ENCODE assay signal across 9 mouse cellular contexts in genomic region chr3:116661870-116662414, GRCm38 (mm10). TPM values are rescaled to one million over a fixed set of nuclear protein-coding genes. Genes with fewer than 3 reads are reported as not detected.
DNase-seq lines count a peak whose midpoint lies in the region; ATAC-seq and TF ChIP-seq lines count a peak whose summit lies in the region.
"Had no signal": no experiment of that assay in that cellular context is flagged by ENCODE, and none has a peak within 500 bp of the region (broad histone marks: within the 10 kb centered on the region; RNA-seq: fewer than 3 reads in every experiment).

No protein-coding gene starts in this region.

- intact Hi-C loops in heart, postnatal 14 days (cut with DNase I): loop anchor here (1.0 to 10.0 kb wide), 3 partner anchors 50 to 157 kb away; partner anchors contain the start of genes Rtca, Sass6 and Slc35a3

- peaks cover 53% of the 10 kb centered on the region for H3K4me1 ChIP-seq in heart, embryonic 13.5 days
- H3K4me1 ChIP-seq in ES-Bruce4 (ENCODE audit: control insufficient read depth, insufficient read depth, low read length): peaks cover 2% of the 10 kb centered on the region
- H3K4me1 ChIP-seq in embryonic facial prominence, embryonic 11.5 days (ENCODE audit: control insufficient read depth, insufficient read depth, low read length): no peaks in the 10 kb centered on the region
- H3K4me1 ChIP-seq in hindbrain, embryonic 11.5 days (replicated peaks; ENCODE audit: control insufficient read depth, insufficient read depth, low read length): no peaks in the 10 kb centered on the region
- H3K4me1 ChIP-seq in liver, embryonic 12.5 days: peaks cover 55% of the 10 kb centered on the region

- DNase-seq in heart, postnatal 14 days: no peak
- peak; percentile 44 for DNase-seq in embryonic facial prominence, embryonic 11.5 days (ENCODE audit: low spot score)
- DNase-seq in hindbrain, embryonic 11.5 days (ENCODE audit: low spot score): peak; percentile 77
- peak; percentile 26 for DNase-seq in ovary, postnatal 14 days (ENCODE audit: low spot score)
- no peak for DNase-seq in urinary bladder, adult 18-20 months (ENCODE audit: low spot score in 2 of 2)

- no peaks in the 10 kb centered on the region for H3K9me3 ChIP-seq in heart, embryonic 13.5 days
- H3K9me3 ChIP-seq in ES-Bruce4 (replicated peaks; ENCODE audit: control insufficient read depth, insufficient read depth, low read length, poor library complexity, severe bottlenecking): no peaks in the 10 kb centered on the region
- H3K9me3 ChIP-seq in embryonic facial prominence, embryonic 11.5 days (replicated peaks; ENCODE audit: control insufficient read depth, low read length): no peaks in the 10 kb centered on the region
- H3K9me3 ChIP-seq in hindbrain, embryonic 11.5 days (ENCODE audit: control insufficient read depth, low read length): no peaks in the 10 kb centered on the region
- H3K9me3 ChIP-seq in liver, embryonic 12.5 days (replicated peaks): no peaks in the 10 kb centered on the region

- peak overlapping the region; percentile 78 for H3K4me2 ChIP-seq in heart, embryonic 13.5 days
- H3K4me2 ChIP-seq in embryonic facial prominence, embryonic 11.5 days (ENCODE audit: low read depth, low read length): peak overlapping the region; percentile 39
- peak overlapping the region; percentile 50 for H3K4me2 ChIP-seq in hindbrain, embryonic 11.5 days (replicated peaks; ENCODE audit: low read depth, low read length)
- H3K4me2 ChIP-seq in liver, embryonic 12.5 days: peak overlapping the region; percentile 84

- no peak for TF ChIP-seq EP300 in ES-Bruce4 (IDR thresholded peaks at IDR 0.05; ENCODE audit: insufficient read depth, low read depth, low read length)

- no peak for TF ChIP-seq POLR2A in ES-Bruce4 (IDR thresholded peaks at IDR 0.05; ENCODE audit: insufficient read depth, low read length)

- peak overlapping the region; percentile 87 for H3K4me3 ChIP-seq in heart, embryonic 13.5 days
- peak overlapping the region; percentile 100 for H3K4me3 ChIP-seq in ES-Bruce4 (ENCODE audit: low read depth, low read length)
- peak overlapping the region; percentile 99 for H3K4me3 ChIP-seq in embryonic facial prominence, embryonic 11.5 days (ENCODE audit: low read depth, low read length)
- H3K4me3 ChIP-seq in hindbrain, embryonic 11.5 days (ENCODE audit: low read depth, low read length): peak overlapping the region; percentile 97
- H3K4me3 ChIP-seq in liver, embryonic 12.5 days: peak overlapping the region; percentile 99

- WGBS in heart, embryonic 13.5 days: under 1% methylated on average over 63 of the region's 68 CpGs
- WGBS in embryonic facial prominence, embryonic 11.5 days: under 1% methylated on average over 51 of the region's 68 CpGs
- under 1% methylated on average over 62 of the region's 68 CpGs for WGBS in hindbrain, embryonic 11.5 days
- under 1% methylated on average over 67 of the region's 68 CpGs for WGBS in liver, embryonic 12.5 days (ENCODE audit: insufficient replicate concordance)

- H3K9ac ChIP-seq in heart, embryonic 13.5 days: peak overlapping the region; percentile 99
- H3K9ac ChIP-seq in ES-Bruce4 (ENCODE audit: low read depth, poor library complexity, severe bottlenecking): peak overlapping the region; percentile 90
- H3K9ac ChIP-seq in embryonic facial prominence, embryonic 11.5 days (replicated peaks; ENCODE audit: low read length): peak overlapping the region; percentile 98
- H3K9ac ChIP-seq in hindbrain, embryonic 11.5 days (ENCODE audit: low read depth, low read length): peak overlapping the region; percentile 98
- H3K9ac ChIP-seq in liver, embryonic 12.5 days: peak overlapping the region; percentile 98

- ATAC-seq in heart, embryonic 13.5 days (ENCODE audit: extremely low read depth, insufficient number of reproducible peaks, low FRiP score, low TSS enrichment): peak; percentile 75
- peak; percentile 87 for ATAC-seq in embryonic facial prominence, embryonic 11.5 days (replicated peaks; ENCODE audit: insufficient number of reproducible peaks, low FRiP score, low TSS enrichment, low read depth)
- ATAC-seq in hindbrain, embryonic 11.5 days (ENCODE audit: low FRiP score): peak; percentile 91
- peak; percentile 81 for ATAC-seq in liver, embryonic 12.5 days

- H3K27ac ChIP-seq in heart, embryonic 13.5 days (replicated peaks): peak overlapping the region; percentile 96
- 0 out of 2 replicates have a peak overlapping the region, but pooled peaks have one; percentile 37 for H3K27ac ChIP-seq in ES-Bruce4 (ENCODE audit: insufficient read depth, low read length)
- peak overlapping the region; percentile 90 for H3K27ac ChIP-seq in embryonic facial prominence, embryonic 11.5 days (replicated peaks; ENCODE audit: low read depth, low read length)
- peak overlapping the region; percentile 91 for H3K27ac ChIP-seq in hindbrain, embryonic 11.5 days (ENCODE audit: low read depth, low read length)
- peak overlapping the region; percentile 94 for H3K27ac ChIP-seq in liver, embryonic 12.5 days

- H3K36me3 ChIP-seq in heart, embryonic 13.5 days: no peaks in the 10 kb centered on the region
- no peaks in the 10 kb centered on the region for H3K36me3 ChIP-seq in ES-Bruce4 (ENCODE audit: control insufficient read depth, insufficient read depth, low read length, poor library complexity, severe bottlenecking)
- H3K36me3 ChIP-seq in embryonic facial prominence, embryonic 11.5 days (replicated peaks; ENCODE audit: control insufficient read depth, insufficient read depth, low read depth, low read length): no peaks in the 10 kb centered on the region
- H3K36me3 ChIP-seq in hindbrain, embryonic 11.5 days (ENCODE audit: control insufficient read depth, insufficient read depth, low read length): no peaks in the 10 kb centered on the region
- no peaks in the 10 kb centered on the region for H3K36me3 ChIP-seq in liver, embryonic 12.5 days

- no peak for TF ChIP-seq CTCF in ES-Bruce4 (IDR thresholded peaks at IDR 0.05; ENCODE audit: low read depth, low read length)

- H3K27me3 ChIP-seq in heart, embryonic 13.5 days (replicated peaks): no peaks in the 10 kb centered on the region
- no peaks in the 10 kb centered on the region for H3K27me3 ChIP-seq in ES-Bruce4 (ENCODE audit: control insufficient read depth, insufficient read depth, low read length, poor library complexity, severe bottlenecking)
- H3K27me3 ChIP-seq in embryonic facial prominence, embryonic 11.5 days (ENCODE audit: control insufficient read depth, insufficient read depth, low read length): no peaks in the 10 kb centered on the region
- no peaks in the 10 kb centered on the region for H3K27me3 ChIP-seq in hindbrain, embryonic 11.5 days (ENCODE audit: control insufficient read depth, insufficient read depth, low read length)
- H3K27me3 ChIP-seq in liver, embryonic 12.5 days (replicated peaks): no peaks in the 10 kb centered on the region

RNA-seq across cellular contexts. Expression of gene Mfsd14a, which starts 0.5 kb away (rescaled TPM):
- polyA plus RNA-seq in heart, embryonic 13.5 days (2015; fragmentation: Nextera tagmentation; extraction: Ambion mirVana): 49.7 and 54.6 TPM in 2 replicates
- total RNA-seq in heart, postnatal 14 days (2021): 10 to 100 TPM; 26.2 to 26.3 TPM
- 70.4 and 78.1 TPM in 2 replicates for polyA plus RNA-seq in ES-Bruce4 (2011; ENCODE audit: insufficient read depth, insufficient read length, low read depth, missing spikeins)
- 102 and 105 TPM in 2 replicates for polyA plus RNA-seq in embryonic facial prominence, embryonic 11.5 days (2014; fragmentation: Nextera tagmentation; extraction: Ambion mirVana)
- polyA plus RNA-seq in hindbrain, embryonic 11.5 days (2014; fragmentation: Nextera tagmentation; extraction: Ambion mirVana): 86.5 and 90.4 TPM in 2 replicates
- 49.6 and 53.1 TPM in 2 replicates for polyA plus RNA-seq in liver, embryonic 12.5 days (2016; fragmentation: Nextera tagmentation; extraction: Ambion mirVana)

RNA-seq across cellular contexts. Expression of gene Gm43191, which starts 19.1 kb away (rescaled TPM):
- not detected in 2 replicates for polyA plus RNA-seq in heart, embryonic 13.5 days (2015; fragmentation: Nextera tagmentation; extraction: Ambion mirVana)
- 1 to 10 TPM in 1 of 2 experiments, not detected in 1; 1.0 TPM for total RNA-seq in heart, postnatal 14 days (2021)
- polyA plus RNA-seq in ES-Bruce4 (2011; ENCODE audit: insufficient read depth, insufficient read length, low read depth, missing spikeins): not detected in 2 replicates
- not detected in 2 replicates for polyA plus RNA-seq in embryonic facial prominence, embryonic 11.5 days (2014; fragmentation: Nextera tagmentation; extraction: Ambion mirVana)
- not detected in 2 replicates for polyA plus RNA-seq in hindbrain, embryonic 11.5 days (2014; fragmentation: Nextera tagmentation; extraction: Ambion mirVana)
- polyA plus RNA-seq in liver, embryonic 12.5 days (2016; fragmentation: Nextera tagmentation; extraction: Ambion mirVana): not detected in 2 replicates
- total RNA-seq: adrenal gland, postnatal 36 days had no signal

RNA-seq across cellular contexts. Expression of gene Trmt13, which starts 47.6 kb away (rescaled TPM):
- polyA plus RNA-seq in heart, embryonic 13.5 days (2015; fragmentation: Nextera tagmentation; extraction: Ambion mirVana): 18.6 and 18.8 TPM in 2 replicates
- 1 to 10 TPM; 6.3 TPM for total RNA-seq in heart, postnatal 14 days (2021)
- polyA plus RNA-seq in ES-Bruce4 (2011; ENCODE audit: insufficient read depth, insufficient read length, low read depth, missing spikeins): 32.3 and 32.8 TPM in 2 replicates
- 18.3 and 25.4 TPM in 2 replicates for polyA plus RNA-seq in embryonic facial prominence, embryonic 11.5 days (2014; fragmentation: Nextera tagmentation; extraction: Ambion mirVana)
- 22.8 and 31.3 TPM in 2 replicates for polyA plus RNA-seq in hindbrain, embryonic 11.5 days (2014; fragmentation: Nextera tagmentation; extraction: Ambion mirVana)
- 13.1 and 13.6 TPM in 2 replicates for polyA plus RNA-seq in liver, embryonic 12.5 days (2016; fragmentation: Nextera tagmentation; extraction: Ambion mirVana)

RNA-seq across cellular contexts. Expression of gene Slc35a3, which starts 50.7 kb away (rescaled TPM):
- 8.7 and 10.3 TPM in 2 replicates for polyA plus RNA-seq in heart, embryonic 13.5 days (2015; fragmentation: Nextera tagmentation; extraction: Ambion mirVana)
- 10 to 100 TPM; 17.3 to 17.5 TPM for total RNA-seq in heart, postnatal 14 days (2021)
- polyA plus RNA-seq in ES-Bruce4 (2011; ENCODE audit: insufficient read depth, insufficient read length, low read depth, missing spikeins): 28.3 and 31.3 TPM in 2 replicates
- 6.6 and 7.0 TPM in 2 replicates for polyA plus RNA-seq in embryonic facial prominence, embryonic 11.5 days (2014; fragmentation: Nextera tagmentation; extraction: Ambion mirVana)
- polyA plus RNA-seq in hindbrain, embryonic 11.5 days (2014; fragmentation: Nextera tagmentation; extraction: Ambion mirVana): 7.7 and 8.3 TPM in 2 replicates
- polyA plus RNA-seq in liver, embryonic 12.5 days (2016; fragmentation: Nextera tagmentation; extraction: Ambion mirVana): 12.0 and 13.8 TPM in 2 replicates

Comparison
In these comparisons a context has a peak if more than half of its experiments do, and no peak if none do; other contexts are left out.
1. H3K27ac ChIP-seq: peak in every context shown above with its lines; median percentile 96 in heart, embryonic 13.5 days; 94 in liver, embryonic 12.5 days; 91 in hindbrain, embryonic 11.5 days; 90 in embryonic facial prominence, embryonic 11.5 days; 37 in ES-Bruce4.
2. DNase-seq: peak in embryonic facial prominence, embryonic 11.5 days (single experiment), hindbrain, embryonic 11.5 days (single experiment) and ovary, postnatal 14 days (single experiment); none in heart, postnatal 14 days (0 of 2) and urinary bladder, adult 18-20 months (0 of 2).
3. Peak in every context shown above with its lines, with median percentiles within 50 percentile points of each other: ATAC-seq, H3K4me2 ChIP-seq, H3K4me3 ChIP-seq and H3K9ac ChIP-seq.